Mouse (Mus musculus) kidney, postnatal 0 days (tissue): ENCODE measurements around the gene Ikzf3. TPM values are rescaled to one million over a fixed set of nuclear protein-coding genes. Genes with fewer than 3 reads are reported as not detected.
A peak's percentile ranks its signal among the peaks of the same experiment; 100 is the strongest.

Experiments
- ATAC-seq: fragments of 200-750 bp; cut with Nextera tagmentation; replicated peaks from 2 replicates; pipeline ENCODE4 v1.8.0; 2017; ENCODE audit warnings: low read depth, moderate number of reproducible peaks, moderate TSS enrichment, moderate library complexity; ENCODE audit not compliant: low FRiP score
- DNase-seq: peaks from one replicate; pipeline ENCODE4 v3.0.0-alpha.2; 2016; ENCODE audit warnings: low spot score
- H3K27ac ChIP-seq: fragments of 300-500 bp; sonication (generic); 2 replicates; pipeline ENCODE4 v1.5.1; 2014; ENCODE audit warnings: mild to moderate bottlenecking
- H3K27me3 ChIP-seq: fragments of 300-500 bp; sonication (generic); 2 replicates; pipeline ENCODE4 v1.6.1; 2014; ENCODE audit warnings: low read length, mixed read lengths; ENCODE audit not compliant: insufficient read depth
- H3K36me3 ChIP-seq: fragments of 300-500 bp; sonication (generic); 2 replicates; pipeline ENCODE4 v1.6.1; 2014; ENCODE audit warnings: low read length, mixed read lengths; ENCODE audit not compliant: insufficient read depth
- H3K4me1 ChIP-seq: fragments of 300-500 bp; sonication (generic); replicated peaks from 2 replicates; pipeline ENCODE4 v1.6.1; 2014; ENCODE audit warnings: antibody characterized with exemption, low read length, mixed read lengths; ENCODE audit not compliant: insufficient read depth
- H3K4me2 ChIP-seq: fragments of 300-500 bp; sonication (generic); 2 replicates; pipeline ENCODE4 v1.6.1; 2014; ENCODE audit warnings: mild to moderate bottlenecking, low read length, moderate library complexity, mixed read lengths
- H3K4me3 ChIP-seq: fragments of 300-500 bp; sonication (generic); replicated peaks from 2 replicates; pipeline ENCODE4 v1.5.1; 2014; ENCODE audit warnings: low read depth, low read length
- H3K9ac ChIP-seq: fragments of 300-500 bp; sonication (generic); 2 replicates; pipeline ENCODE4 v1.6.1; 2014; ENCODE audit warnings: low read depth, low read length
- H3K9me3 ChIP-seq: fragments of 300-500 bp; sonication (generic); replicated peaks from 2 replicates; pipeline ENCODE4 v1.6.1; 2016; ENCODE audit warnings: low read length, inconsistent platforms, mixed read lengths
- CTCF ChIP-seq: IDR thresholded peaks from 2 replicates; pipeline ENCODE4 v1.5.1; 2016; ENCODE audit warnings: antibody characterized with exemption, low read depth, mild to moderate bottlenecking, moderate library complexity
- WGBS: fragments of 180-500 bp; shearing (Covaris S2); extraction: QIAGEN DNeasy Blood & Tissue Kit; methylation state at CpG from one replicate; pipeline ENCODE4 v1.1.7; 2014; 5-methylcytosine and 5-hydroxymethylcytosine counted together
- polyA plus RNA-seq: library from polyadenylated mRNA; unstranded; fragments of >200 nt; fragmentation: Nextera tagmentation; extraction: Ambion mirVana; gene quantifications from 2 replicates; pipeline ENCODE4 v1.2.1, GENCODE M21; 2015

Gene Ikzf3
- polyA plus RNA-seq, 1 experiment from 2014 or later: 0.29 TPM

DNA sequence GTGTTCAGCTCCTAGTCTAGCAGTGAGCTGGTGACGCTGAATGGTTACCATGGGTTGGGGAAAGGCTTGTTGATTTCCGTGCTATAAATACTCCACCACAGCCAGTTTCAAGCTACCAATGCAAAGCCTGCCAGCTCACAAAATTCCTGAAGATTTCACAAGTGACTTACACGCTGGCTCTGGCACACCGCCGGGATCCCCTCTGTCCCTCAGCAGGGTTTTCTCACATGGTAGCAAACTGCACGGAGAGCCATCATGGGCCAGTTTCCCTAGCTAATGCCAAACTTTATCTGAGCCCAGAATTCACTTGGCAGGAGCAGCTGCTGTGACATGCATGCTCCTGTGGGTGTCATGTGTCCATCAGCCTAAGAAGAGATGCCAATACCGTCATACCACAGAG is 36.4 kb downstream of the Ikzf3 start:
- no peak overlapping the region for H3K4me2 ChIP-seq
- no peak overlapping the region for H3K4me3 ChIP-seq
- H3K27ac ChIP-seq: no peak overlapping the region
- no peak for TF ChIP-seq CTCF
- WGBS: 79% methylated on average over 7 of the region's 7 CpGs
- no peaks in the 10 kb centered on the region for H3K36me3 ChIP-seq
- ATAC-seq (no peak), DNase-seq (no peak)
- H3K27me3 ChIP-seq: no peaks in the 10 kb centered on the region
- no peak overlapping the region for H3K9ac ChIP-seq
- H3K9me3 ChIP-seq: no peaks in the 10 kb centered on the region
- no peaks in the 10 kb centered on the region for H3K4me1 ChIP-seq

DNA sequence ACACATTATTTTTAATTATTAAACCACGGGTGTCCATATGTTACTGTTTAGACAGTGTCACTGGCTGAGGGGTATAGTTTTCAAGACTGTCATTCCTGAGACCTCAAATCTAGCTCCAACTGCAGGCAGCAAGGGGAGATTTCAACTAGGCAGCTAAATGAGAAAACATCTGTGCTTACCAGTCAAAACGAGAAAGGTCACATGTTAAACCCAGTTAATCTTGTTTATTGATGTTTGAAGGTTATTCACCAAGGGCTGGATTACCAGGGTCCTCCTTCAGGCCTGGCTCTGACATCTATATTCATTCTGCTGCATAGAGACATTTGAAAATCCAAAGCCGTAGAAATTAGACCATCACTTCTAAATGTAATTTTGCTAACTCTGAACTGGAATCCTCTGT is 40.9 kb downstream of the Ikzf3 start:
- Histone ChIP-seq H3K4me2 (no peak overlapping the region), H3K4me3 (no peak overlapping the region), H3K9me3 (no peaks in the 10 kb centered on the region), H3K4me1 (no peaks in the 10 kb centered on the region), H3K27ac (no peak overlapping the region), H3K36me3 (no peaks in the 10 kb centered on the region), H3K9ac (no peak overlapping the region), H3K27me3 (no peaks in the 10 kb centered on the region)
- WGBS: 33% methylated on average over 3 of the region's 3 CpGs
- TF ChIP-seq CTCF: no peak
- ATAC-seq: no peak
- DNase-seq: peak; percentile 54

DNA sequence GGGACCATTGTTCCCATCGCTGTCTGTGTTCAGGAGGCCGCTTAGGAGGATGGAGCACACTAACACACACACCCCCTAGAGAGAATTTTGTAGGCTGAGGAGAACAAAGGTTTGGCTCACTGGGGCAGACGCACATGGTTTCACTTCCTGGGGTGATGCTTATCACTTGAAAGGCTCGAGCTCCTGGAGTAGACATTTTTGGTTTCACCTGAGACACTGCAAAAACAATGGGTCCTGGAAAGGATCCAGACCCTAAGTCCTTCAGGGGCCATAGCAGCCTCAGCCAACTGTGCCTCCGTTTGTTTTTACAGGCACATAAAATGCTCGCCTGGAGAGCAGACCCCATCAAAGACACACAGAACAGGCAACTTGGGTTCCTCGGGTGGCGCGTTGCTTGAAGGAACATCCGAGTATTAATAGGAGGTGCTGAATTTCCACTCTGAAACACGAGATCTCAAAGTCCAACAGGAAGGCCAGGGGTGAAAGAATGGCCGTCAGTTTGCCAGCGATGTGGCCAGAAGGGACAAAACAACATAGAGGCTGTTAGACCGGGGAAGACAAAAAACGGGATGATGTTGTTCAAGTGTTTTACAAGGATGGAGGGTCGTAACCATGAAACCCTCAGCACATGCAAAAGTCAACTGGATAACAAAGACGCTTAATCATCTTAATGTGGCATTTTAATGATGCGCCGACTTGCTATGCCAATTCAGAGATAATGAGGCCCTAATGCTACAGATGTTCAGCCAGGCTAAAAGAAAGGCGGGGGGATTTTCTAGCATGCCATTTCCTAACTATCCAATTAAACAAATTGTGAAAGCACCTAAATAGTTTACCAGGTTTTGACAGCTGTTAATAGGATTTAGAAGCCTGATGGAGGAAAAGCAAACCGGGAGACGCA is 48.2 kb downstream of the Ikzf3 start:
- H3K4me2 ChIP-seq: peak overlapping the region; percentile 8; the same call in 1 of the 2 replicates
- DNase-seq (peak; percentile 61), ATAC-seq (no peak)
- no peak for TF ChIP-seq CTCF
- no peak overlapping the region for H3K4me3 ChIP-seq
- H3K36me3 ChIP-seq: no peaks in the 10 kb centered on the region
- H3K27ac ChIP-seq: peak overlapping the region; percentile 40; the same call in 1 of the 2 replicates
- H3K27me3 ChIP-seq: no peaks in the 10 kb centered on the region
- H3K4me1 ChIP-seq: no peaks in the 10 kb centered on the region
- no peaks in the 10 kb centered on the region for H3K9me3 ChIP-seq
- H3K9ac ChIP-seq: no peak overlapping the region
- 16% methylated on average over 22 of the region's 22 CpGs for WGBS

DNA sequence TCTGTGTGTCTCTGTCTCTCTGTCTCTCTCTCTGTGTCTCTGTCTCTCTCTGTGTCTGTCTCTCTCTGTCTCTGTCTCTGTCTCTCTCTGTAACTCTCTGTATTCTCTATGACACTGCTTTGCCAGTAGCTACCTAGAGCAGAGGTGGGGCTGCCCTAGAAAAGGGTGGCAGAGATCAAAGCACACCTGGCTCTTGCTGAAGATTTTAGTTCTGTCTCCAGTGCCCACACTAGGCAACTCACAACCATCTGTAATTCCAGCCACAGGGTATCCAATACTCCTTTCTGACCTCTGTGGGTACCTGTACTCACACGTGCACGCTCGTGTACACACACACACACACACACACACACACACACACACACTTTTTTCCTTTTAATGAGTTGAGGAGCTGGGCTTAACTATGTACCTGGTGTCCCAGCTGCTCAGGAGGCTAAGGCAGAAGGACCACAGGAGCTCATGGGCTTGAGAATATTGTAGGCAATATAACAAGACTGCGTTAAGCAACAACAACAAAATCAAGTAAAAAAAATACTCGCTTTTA is 50.6 kb downstream of the Ikzf3 start:
- Histone ChIP-seq H3K4me3 (no peak overlapping the region), H3K4me2 (no peak overlapping the region), H3K27me3 (no peaks in the 10 kb centered on the region), H3K9ac (no peak overlapping the region), H3K27ac (no peak overlapping the region), H3K4me1 (no peaks in the 10 kb centered on the region), H3K36me3 (no peaks in the 10 kb centered on the region), H3K9me3 (no peaks in the 10 kb centered on the region)
- WGBS: 83% methylated on average over 5 of the region's 5 CpGs
- DNase-seq (no peak), ATAC-seq (no peak)
- no peak for TF ChIP-seq CTCF

DNA sequence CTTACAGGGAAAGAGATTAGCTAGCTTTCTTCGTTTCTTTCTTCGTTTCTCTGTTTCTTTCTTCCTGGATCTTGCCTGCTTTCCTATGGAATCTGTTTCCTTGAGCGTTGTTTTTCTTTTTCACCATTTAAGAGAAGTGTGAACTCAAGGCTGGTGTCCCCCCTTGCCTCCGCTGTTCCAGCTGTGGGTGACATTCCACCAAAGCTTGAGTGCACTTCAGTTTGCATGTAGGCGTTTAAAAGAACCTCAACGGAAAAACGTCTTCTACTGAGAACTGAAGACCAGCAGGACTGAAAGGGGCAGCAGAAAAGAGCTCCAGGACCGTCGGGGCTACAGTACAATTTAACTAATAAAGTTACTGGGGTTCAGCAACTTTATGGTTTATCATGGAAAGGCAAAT is 52.4 kb downstream of the Ikzf3 start:
- no peak for DNase-seq
- H3K27ac ChIP-seq: 0 out of 2 replicates have a peak overlapping the region, but pooled peaks have one; percentile 6

DNA sequence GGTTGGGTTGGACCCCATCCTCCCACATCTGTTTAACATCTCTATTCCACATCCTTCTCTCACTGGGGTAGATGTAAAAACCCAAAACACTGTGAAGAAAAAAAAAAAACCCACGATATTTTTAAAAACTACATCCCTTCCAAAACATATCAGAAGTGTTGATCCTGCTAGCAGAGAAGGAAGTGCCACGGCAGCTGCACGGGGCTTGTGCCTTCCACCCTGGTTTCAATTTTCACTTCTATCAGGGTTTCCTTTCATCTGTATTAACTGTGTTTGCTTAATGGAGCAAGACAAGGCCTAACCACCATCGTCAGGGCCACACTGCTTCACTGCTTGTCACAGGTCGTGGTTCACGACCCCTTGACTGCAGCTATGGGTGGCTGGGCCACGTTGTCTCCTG is 52.9 kb downstream of the Ikzf3 start:
- Histone ChIP-seq H3K27ac (0 out of 2 replicates have a peak overlapping the region, but pooled peaks have one; percentile 6), H3K9ac (no peak overlapping the region), H3K36me3 (no peaks in the 10 kb centered on the region), H3K4me2 (no peak overlapping the region; the same call in 1 of the 2 replicates), H3K9me3 (no peaks in the 10 kb centered on the region), H3K4me3 (no peak overlapping the region), H3K4me1 (no peaks in the 10 kb centered on the region), H3K27me3 (no peaks in the 10 kb centered on the region)
- TF ChIP-seq CTCF: no peak
- peak; percentile 79 for DNase-seq
- ATAC-seq: no peak
- whole genome bisulfite sequencing: 6% methylated on average over 7 of the region's 7 CpGs

More for the DNA sequence above, 52.4 kb downstream of the Ikzf3 start:
- no peak overlapping the region; the same call in 1 of the 2 replicates for H3K4me2 ChIP-seq
- WGBS: 34% methylated on average over 9 of the region's 9 CpGs
- H3K9me3 ChIP-seq: no peaks in the 10 kb centered on the region
- ATAC-seq: no peak
- H3K4me1 ChIP-seq: no peaks in the 10 kb centered on the region
- H3K4me3 ChIP-seq: no peak overlapping the region
- H3K36me3 ChIP-seq: no peaks in the 10 kb centered on the region
- TF ChIP-seq CTCF: no peak
- no peak overlapping the region for H3K9ac ChIP-seq
- H3K27me3 ChIP-seq: no peaks in the 10 kb centered on the region
